10 mouse cellular contexts compared by ENCODE assay signal in genomic region chr9:14608521-14608920, GRCm38 (mm10). TPM values are rescaled to one million over a fixed set of nuclear protein-coding genes. Genes with fewer than 3 reads are reported as not detected.
DNase-seq lines count a peak whose midpoint lies in the region; ATAC-seq and TF ChIP-seq lines count a peak whose summit lies in the region.
"Had no signal": no experiment of that assay in that cellular context is flagged by ENCODE, and none has a peak within 500 bp of the region (broad histone marks: within the 10 kb centered on the region; RNA-seq: fewer than 3 reads in every experiment).

No protein-coding gene starts in this region.

- H3K9me3 ChIP-seq in intestine, embryonic 15.5 days, result no peaks in the 10 kb centered on the region
- H3K9me3 ChIP-seq in intestine, postnatal 0 days (ENCODE audit: control insufficient read depth), result no peaks in the 10 kb centered on the region
- H3K9me3 ChIP-seq in embryonic facial prominence, embryonic 14.5 days (ENCODE audit: control insufficient read depth, low read length), result no peaks in the 10 kb centered on the region
- H3K9me3 ChIP-seq in intestine, embryonic 16.5 days (ENCODE audit: control insufficient read depth, low read length), result no peaks in the 10 kb centered on the region; the same call in 1 of the 2 replicates
- H3K9me3 ChIP-seq: G1E; hindbrain, embryonic 15.5 days had no signal

- ATAC-seq in intestine, embryonic 15.5 days, result 0 out of 2 replicates have a peak, but pooled peaks have one; percentile 39
- ATAC-seq in intestine, postnatal 0 days, result no peak
- ATAC-seq in embryonic facial prominence, embryonic 14.5 days (ENCODE audit: low read depth), result 0 out of 2 replicates have a peak, but pooled peaks have one; percentile 42
- ATAC-seq in intestine, embryonic 16.5 days, result peak; percentile 27; the same call in 1 of the 2 replicates

- H3K4me2 ChIP-seq in intestine, embryonic 15.5 days (replicated peaks), result no peak overlapping the region
- H3K4me2 ChIP-seq in intestine, postnatal 0 days (replicated peaks; ENCODE audit: low read depth), result no peak overlapping the region
- H3K4me2 ChIP-seq in embryonic facial prominence, embryonic 14.5 days (ENCODE audit: low read depth, low read length), result no peak overlapping the region
- H3K4me2 ChIP-seq in intestine, embryonic 16.5 days (ENCODE audit: low read depth, low read length), result no peak overlapping the region
- H3K4me2 ChIP-seq: hindbrain, embryonic 15.5 days had no signal

- H3K9ac ChIP-seq in intestine, embryonic 15.5 days, result no peak overlapping the region
- H3K9ac ChIP-seq in intestine, postnatal 0 days (ENCODE audit: low read depth, low read length), result no peak overlapping the region
- no peak overlapping the region for H3K9ac ChIP-seq in embryonic facial prominence, embryonic 14.5 days (ENCODE audit: low read depth, low read length)
- H3K9ac ChIP-seq in intestine, embryonic 16.5 days (ENCODE audit: low read depth, low read length), result no peak overlapping the region
- H3K9ac ChIP-seq: hindbrain, embryonic 15.5 days had no signal

- peak; percentile 75 for DNase-seq in embryonic facial prominence, embryonic 14.5 days (ENCODE audit: low spot score)
- DNase-seq in lung, postnatal 10 days, result peak; percentile 58
- DNase-seq in ovary, adult 18-20 months (ENCODE audit: low spot score), result no peak
- no peak for DNase-seq in thymus, postnatal 36 days
- DNase-seq in layer of hippocampus, postnatal 14 days (ENCODE audit: low spot score in 2 of 2), result no peak

- H3K4me3 ChIP-seq in intestine, embryonic 15.5 days (replicated peaks), result no peak overlapping the region
- H3K4me3 ChIP-seq in intestine, postnatal 0 days (ENCODE audit: low read depth, low read length), result no peak overlapping the region
- H3K4me3 ChIP-seq in embryonic facial prominence, embryonic 14.5 days (ENCODE audit: low read depth, low read length), result no peak overlapping the region
- H3K4me3 ChIP-seq in intestine, embryonic 16.5 days (ENCODE audit: low read length), result no peak overlapping the region
- H3K4me3 ChIP-seq: hindbrain, embryonic 15.5 days had no signal

- H3K4me1 ChIP-seq in intestine, embryonic 15.5 days (replicated peaks), result peaks cover 24% of the 10 kb centered on the region
- H3K4me1 ChIP-seq in intestine, postnatal 0 days (replicated peaks; ENCODE audit: control insufficient read depth, insufficient read depth, low read length), result peaks cover 7% of the 10 kb centered on the region; the same call in 1 of the 2 replicates
- H3K4me1 ChIP-seq in embryonic facial prominence, embryonic 14.5 days (ENCODE audit: control insufficient read depth, insufficient read depth, low read length), result peaks cover 38% of the 10 kb centered on the region
- H3K4me1 ChIP-seq in intestine, embryonic 16.5 days (ENCODE audit: control insufficient read depth, insufficient read depth, low read length), result peaks cover 32% of the 10 kb centered on the region

- 51% methylated on average over 5 of the region's 5 CpGs for WGBS in intestine, embryonic 15.5 days
- WGBS in intestine, postnatal 0 days, result 77% methylated on average over 5 of the region's 5 CpGs
- 29% methylated on average over 5 of the region's 5 CpGs for WGBS in embryonic facial prominence, embryonic 14.5 days
- 52% methylated on average over 5 of the region's 5 CpGs for WGBS in intestine, embryonic 16.5 days

- no peak overlapping the region for H3K27ac ChIP-seq in intestine, embryonic 15.5 days
- no peak overlapping the region for H3K27ac ChIP-seq in intestine, postnatal 0 days (ENCODE audit: low read depth, low read length)
- 0 out of 2 replicates have a peak overlapping the region, but pooled peaks have one; percentile 46 for H3K27ac ChIP-seq in embryonic facial prominence, embryonic 14.5 days (replicated peaks; ENCODE audit: low read depth, low read length)
- H3K27ac ChIP-seq in intestine, embryonic 16.5 days (ENCODE audit: low read length), result no peak overlapping the region
- H3K27ac ChIP-seq: hindbrain, embryonic 15.5 days had no signal

- TF ChIP-seq CTCF in intestine, postnatal 0 days (IDR thresholded peaks at IDR 0.05; ENCODE audit: low read depth), result no peak

- no peaks in the 10 kb centered on the region for H3K27me3 ChIP-seq in intestine, embryonic 15.5 days (replicated peaks)
- no peaks in the 10 kb centered on the region for H3K27me3 ChIP-seq in intestine, postnatal 0 days (replicated peaks; ENCODE audit: control insufficient read depth, insufficient read depth, low read length)
- H3K27me3 ChIP-seq in embryonic facial prominence, embryonic 14.5 days (replicated peaks; ENCODE audit: control insufficient read depth, insufficient read depth, low read length), result no peaks in the 10 kb centered on the region
- no peaks in the 10 kb centered on the region for H3K27me3 ChIP-seq in intestine, embryonic 16.5 days (replicated peaks; ENCODE audit: control insufficient read depth, insufficient read depth, low read length)
- H3K27me3 ChIP-seq: hindbrain, embryonic 15.5 days had no signal

- no peaks in the 10 kb centered on the region for H3K36me3 ChIP-seq in intestine, embryonic 15.5 days
- H3K36me3 ChIP-seq in intestine, postnatal 0 days (ENCODE audit: control insufficient read depth, insufficient read depth), result no peaks in the 10 kb centered on the region; the same call in 1 of the 2 replicates
- peaks cover 12% of the 10 kb centered on the region; the same call in 1 of the 2 replicates for H3K36me3 ChIP-seq in embryonic facial prominence, embryonic 14.5 days (ENCODE audit: control insufficient read depth, insufficient read depth, low read length)
- no peaks in the 10 kb centered on the region for H3K36me3 ChIP-seq in intestine, embryonic 16.5 days (ENCODE audit: control insufficient read depth, insufficient read depth, low read length)
- H3K36me3 ChIP-seq: G1E; hindbrain, embryonic 15.5 days had no signal

RNA-seq across cellular contexts. Expression of gene Amotl1, which starts 36.3 kb away (rescaled TPM):
- 10.1 and 11.7 TPM in 2 replicates for polyA plus RNA-seq in intestine, embryonic 15.5 days (2015; fragmentation: Nextera tagmentation; extraction: Ambion mirVana)
- 3.2 and 3.6 TPM in 2 replicates for polyA plus RNA-seq in intestine, postnatal 0 days (2015; fragmentation: Nextera tagmentation; extraction: Ambion mirVana)
- polyA plus RNA-seq in embryonic facial prominence, embryonic 14.5 days (2014; fragmentation: Nextera tagmentation; extraction: Ambion mirVana), result 48.4 and 49.1 TPM in 2 replicates
- 8.1 and 8.4 TPM in 2 replicates for polyA plus RNA-seq in intestine, embryonic 16.5 days (2015; fragmentation: Nextera tagmentation; extraction: Ambion mirVana)
- total RNA-seq in layer of hippocampus, postnatal 14 days (2021), result 10 to 100 TPM; 19.1 to 25.1 TPM

Comparison
In these comparisons a context has a peak if more than half of its experiments do, and no peak if none do; other contexts are left out.
1. DNase-seq: peak in embryonic facial prominence, embryonic 14.5 days (single experiment) and lung, postnatal 10 days (single experiment); none in ovary, adult 18-20 months (single experiment), thymus, postnatal 36 days (0 of 2) and layer of hippocampus, postnatal 14 days (0 of 2).